Mouse (Mus musculus): ENCODE measurements around the gene Isl1. TPM values are rescaled to one million over a fixed set of nuclear protein-coding genes. Genes with fewer than 3 reads are reported as not detected.

The Isl1 gene
- 134 and 188 TPM in 2 replicates for polyA plus RNA-seq (2016; fragmentation: Nextera tagmentation; extraction: Ambion mirVana)

GRCm38 (mm10) chr13:116309584-116310462, at the start of gene Isl1:
Gene Isl1, minus strand, starts transcription at chr13:116309689.
- WGBS = under 1% methylated on average over 82 of the region's 82 CpGs
- H3K27me3 ChIP-seq (replicated peaks) = peaks cover 84% of the 10 kb centered on the region
- H3K27ac ChIP-seq = peak within 1 kb of the TSS; percentile 47; the same call in 1 of the 2 replicates
- ATAC-seq (ENCODE audit: low FRiP score, low read depth) = peak; percentile 95
- H3K4me2 ChIP-seq (replicated peaks) = peak within 1 kb of the TSS; percentile 95
- H3K36me3 ChIP-seq = no peaks in the 10 kb centered on the region
- no peaks in the 10 kb centered on the region for H3K9me3 ChIP-seq
- peak within 1 kb of the TSS; percentile 67 for H3K9ac ChIP-seq
- H3K4me1 ChIP-seq = peaks cover 8% of the 10 kb centered on the region; the same call in 1 of the 2 replicates
- H3K4me3 ChIP-seq = peak within 1 kb of the TSS; percentile 52

GRCm38 (mm10) chr13:116335763-116336162, 26.3 kb upstream of the Isl1 start:
- no peaks in the 10 kb centered on the region for H3K9me3 ChIP-seq
- no peak for ATAC-seq (ENCODE audit: low FRiP score, low read depth)
- no peak overlapping the region for H3K27ac ChIP-seq

GRCm38 (mm10) chr13:116313636-116314530, 4.4 kb upstream of the Isl1 start:
- peaks cover 65% of the 10 kb centered on the region for H3K27me3 ChIP-seq (replicated peaks)
- H3K27ac ChIP-seq = no peak overlapping the region
- H3K4me3 ChIP-seq = no peak overlapping the region
- ATAC-seq (ENCODE audit: low FRiP score, low read depth) = no peak
- no peaks in the 10 kb centered on the region for H3K9me3 ChIP-seq
- peaks cover 8% of the 10 kb centered on the region; the same call in 1 of the 2 replicates for H3K4me1 ChIP-seq
- under 1% methylated on average over 28 of the region's 28 CpGs for WGBS
- H3K4me2 ChIP-seq (replicated peaks) = peak overlapping the region; percentile 30
- H3K36me3 ChIP-seq = no peaks in the 10 kb centered on the region
- H3K9ac ChIP-seq = no peak overlapping the region

More at GRCm38 (mm10) chr13:116335763-116336162, 26.3 kb upstream of the Isl1 start:
- H3K4me1 ChIP-seq = no peaks in the 10 kb centered on the region
- H3K27me3 ChIP-seq (replicated peaks) = no peaks in the 10 kb centered on the region
- no peaks in the 10 kb centered on the region for H3K36me3 ChIP-seq
- no peak overlapping the region for H3K4me2 ChIP-seq (replicated peaks)
- H3K4me3 ChIP-seq = no peak overlapping the region
- H3K9ac ChIP-seq = no peak overlapping the region
- WGBS = 80% methylated on average over 3 of the region's 3 CpGs

GRCm38 (mm10) chr13:116311871-116312720, 2.6 kb upstream of the Isl1 start:
- H3K27me3 ChIP-seq (replicated peaks) = peaks cover 73% of the 10 kb centered on the region
- no peak overlapping the region for H3K9ac ChIP-seq
- H3K27ac ChIP-seq = no peak overlapping the region
- H3K9me3 ChIP-seq = no peaks in the 10 kb centered on the region
- H3K4me3 ChIP-seq = no peak overlapping the region
- WGBS = 2% methylated on average over 13 of the region's 13 CpGs
- ATAC-seq (ENCODE audit: low FRiP score, low read depth) = no peak
- H3K36me3 ChIP-seq = no peaks in the 10 kb centered on the region
- peaks cover 8% of the 10 kb centered on the region; the same call in 1 of the 2 replicates for H3K4me1 ChIP-seq
- peak overlapping the region; percentile 33 for H3K4me2 ChIP-seq (replicated peaks)

GRCm38 (mm10) chr13:116311011-116311410, 1.5 kb upstream of the Isl1 start:
- Histone ChIP-seq H3K36me3 (no peaks in the 10 kb centered on the region), H3K27ac (no peak overlapping the region), H3K9ac (no peak overlapping the region), H3K4me3 (peak overlapping the region; percentile 52), H3K4me2 (replicated peaks) (0 out of 2 replicates have a peak overlapping the region, but pooled peaks have one; percentile 33), H3K4me1 (peaks cover 8% of the 10 kb centered on the region; the same call in 1 of the 2 replicates), H3K9me3 (no peaks in the 10 kb centered on the region), H3K27me3 (replicated peaks) (peaks cover 83% of the 10 kb centered on the region)
- 4% methylated on average over 4 of the region's 4 CpGs for WGBS
- ATAC-seq (ENCODE audit: low FRiP score, low read depth) = no peak

GRCm38 (mm10) chr13:116310463-116310765, 925 bp upstream of the Isl1 start:
- Histone ChIP-seq H3K4me1 (peaks cover 8% of the 10 kb centered on the region; the same call in 1 of the 2 replicates), H3K9me3 (no peaks in the 10 kb centered on the region), H3K9ac (peak overlapping the region; percentile 19; the same call in 1 of the 2 replicates), H3K27ac (no peak overlapping the region), H3K4me3 (peak overlapping the region; percentile 52), H3K36me3 (no peaks in the 10 kb centered on the region), H3K4me2 (replicated peaks) (peak overlapping the region; percentile 95), H3K27me3 (replicated peaks) (peaks cover 83% of the 10 kb centered on the region)
- ATAC-seq (ENCODE audit: low FRiP score, low read depth) = no peak
- WGBS = under 1% methylated on average over 9 of the region's 9 CpGs

- WGBS = 0% methylated on average over 18 of the region's 18 CpGs
- Histone ChIP-seq H3K27me3 (replicated peaks) (peaks cover 83% of the 10 kb centered on the region), H3K9me3 (no peaks in the 10 kb centered on the region), H3K36me3 (no peaks in the 10 kb centered on the region), H3K4me2 (replicated peaks) (peak overlapping the region; percentile 95), H3K9ac (peak overlapping the region; percentile 67), H3K27ac (no peak overlapping the region; the same call in 1 of the 2 replicates), H3K4me1 (peaks cover 8% of the 10 kb centered on the region; the same call in 1 of the 2 replicates), H3K4me3 (peak overlapping the region; percentile 52)
- ATAC-seq (ENCODE audit: low FRiP score, low read depth) = peak; percentile 46; the same call in 1 of the 2 replicates
Measured at GRCm38 (mm10) chr13:116308933-116309583, 431 bp downstream of the Isl1 start.

GRCm38 (mm10) chr13:116308121-116308932, 1.2 kb downstream of the Isl1 start:
- Histone ChIP-seq H3K4me1 (peaks cover 8% of the 10 kb centered on the region; the same call in 1 of the 2 replicates), H3K27me3 (replicated peaks) (peaks cover 83% of the 10 kb centered on the region), H3K9me3 (no peaks in the 10 kb centered on the region), H3K9ac (peak overlapping the region; percentile 67), H3K4me3 (peak overlapping the region; percentile 52), H3K36me3 (no peaks in the 10 kb centered on the region), H3K27ac (no peak overlapping the region; the same call in 1 of the 2 replicates), H3K4me2 (replicated peaks) (no peak overlapping the region)
- no peak for ATAC-seq (ENCODE audit: low FRiP score, low read depth)
- WGBS = under 1% methylated on average over 20 of the region's 20 CpGs

GRCm38 (mm10) chr13:116306591-116306990, 2.9 kb downstream of the Isl1 start:
- WGBS = under 1% methylated on average over 6 of the region's 6 CpGs
- Histone ChIP-seq H3K36me3 (no peaks in the 10 kb centered on the region), H3K27ac (no peak overlapping the region), H3K4me3 (peak overlapping the region; percentile 27), H3K9me3 (no peaks in the 10 kb centered on the region), H3K9ac (peak overlapping the region; percentile 49), H3K27me3 (replicated peaks) (peaks cover 85% of the 10 kb centered on the region), H3K4me2 (replicated peaks) (peak overlapping the region; percentile 47; the same call in 1 of the 2 replicates), H3K4me1 (peaks cover 8% of the 10 kb centered on the region; the same call in 1 of the 2 replicates)
- ATAC-seq (ENCODE audit: low FRiP score, low read depth) = no peak

GRCm38 (mm10) chr13:116305721-116306120, 3.8 kb downstream of the Isl1 start:
- no peaks in the 10 kb centered on the region for H3K36me3 ChIP-seq
- no peak overlapping the region for H3K27ac ChIP-seq
- peak overlapping the region; percentile 47 for H3K4me2 ChIP-seq (replicated peaks)
- H3K4me3 ChIP-seq = peak overlapping the region; percentile 27
- no peak for ATAC-seq (ENCODE audit: low FRiP score, low read depth)
- peak overlapping the region; percentile 49 for H3K9ac ChIP-seq
- 2% methylated on average over 2 of the region's 2 CpGs for WGBS
- peaks cover 86% of the 10 kb centered on the region for H3K27me3 ChIP-seq (replicated peaks)
- H3K9me3 ChIP-seq = no peaks in the 10 kb centered on the region
- peaks cover 8% of the 10 kb centered on the region; the same call in 1 of the 2 replicates for H3K4me1 ChIP-seq

All from neural tube, embryonic 12.5 days (tissue).